Mouse (Mus musculus) megakaryocyte, embryonic 14.5 days (primary cell): Measurements from ENCODE around the gene Kcnmb2.

Source experiments
- FLI1 ChIP-seq: IDR thresholded peaks from 2 replicates; pipeline ENCODE4 v1.6.1; 2012; ENCODE audit warnings: low read length, inconsistent platforms, mixed read lengths
- GATA1 ChIP-seq: IDR thresholded peaks from 3 replicates; pipeline ENCODE4 v1.6.1; 2012; ENCODE audit warnings: mixed read lengths, low read length, inconsistent platforms, borderline replicate concordance

GRCm38 (mm10) chr3:31911168-31911567, 8.9 kb downstream of the Kcnmb2 start:
- TF ChIP-seq GATA1 = no peak
- TF ChIP-seq FLI1 = no peak
